Mouse (Mus musculus) kidney, adult 11 months (tissue): ENCODE results near the gene Cflar.
"Not testable (repeated sequence)": the region's sequence is repeated elsewhere in the genome, so short reads cannot be mapped to it uniquely, and the experiment has no call there.

Experiments
- DNase-seq: peaks from one replicate; pipeline ENCODE4 v3.0.0; 2022

The Cflar gene

GRCm38 (mm10) chr1:58728590-58728868 lies 17.2 kb downstream of the Cflar start:
- no peak for DNase-seq

GRCm38 (mm10) chr1:58733636-58734035 lies 22.3 kb downstream of the Cflar start:
- DNase-seq = peak; percentile 74

GRCm38 (mm10) chr1:58734043-58734920 lies 23.0 kb downstream of the Cflar start:
- DNase-seq = peak; percentile 38

- peak; percentile 59 for DNase-seq
Measured at GRCm38 (mm10) chr1:58735962-58736361, 24.7 kb downstream of the Cflar start.

GRCm38 (mm10) chr1:58736968-58737367 lies 25.7 kb downstream of the Cflar start:
- DNase-seq = no peak

GRCm38 (mm10) chr1:58739529-58739928 lies 28.2 kb downstream of the Cflar start:
- DNase-seq = no peak

DNA sequence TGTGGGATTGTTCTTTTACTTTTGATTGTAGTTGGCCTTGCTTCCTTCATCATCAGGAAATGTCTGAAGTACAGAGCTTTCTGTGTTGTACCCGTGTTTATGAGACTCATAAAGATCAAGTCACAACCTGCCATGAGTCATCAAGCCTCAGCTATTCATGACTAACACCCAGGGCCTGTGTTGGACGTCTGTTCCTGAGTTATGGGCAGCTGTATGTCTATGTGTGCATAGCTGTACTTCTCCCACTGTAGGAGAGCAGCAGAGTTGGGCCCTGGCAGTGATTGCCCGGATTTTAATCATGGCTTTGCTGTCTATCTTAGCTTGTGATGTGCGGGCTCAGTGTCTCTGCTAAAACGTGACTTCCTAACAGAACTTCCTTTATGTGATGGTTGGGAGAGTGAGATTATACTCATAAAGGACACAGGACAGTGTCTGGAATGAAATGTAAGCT lies 31.3 kb downstream of the Cflar start:
- DNase-seq = no peak

- DNase-seq = no peak
Measured at GRCm38 (mm10) chr1:58743252-58743651, 31.9 kb downstream of the Cflar start.

DNA sequence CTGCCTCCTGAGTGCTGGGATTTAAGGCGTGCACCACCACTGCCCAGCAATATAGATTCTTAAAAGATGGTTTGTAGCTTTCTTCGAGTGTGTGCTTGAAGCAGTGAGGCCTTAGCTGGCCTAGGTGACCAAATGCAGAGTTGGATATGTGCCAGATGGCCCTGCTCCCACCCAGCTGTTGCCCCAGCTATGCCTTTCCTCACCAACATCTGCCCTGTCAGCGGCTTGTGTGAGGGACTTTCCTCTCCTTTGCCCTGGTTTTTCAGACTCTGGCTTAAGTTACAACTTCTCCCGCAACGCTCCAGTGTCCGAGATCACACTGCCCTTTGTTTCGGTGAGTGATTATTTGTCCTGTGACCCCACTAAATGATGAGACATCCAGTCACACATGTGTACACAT lies 33.3 kb downstream of the Cflar start:
- peak; percentile 87 for DNase-seq

DNA sequence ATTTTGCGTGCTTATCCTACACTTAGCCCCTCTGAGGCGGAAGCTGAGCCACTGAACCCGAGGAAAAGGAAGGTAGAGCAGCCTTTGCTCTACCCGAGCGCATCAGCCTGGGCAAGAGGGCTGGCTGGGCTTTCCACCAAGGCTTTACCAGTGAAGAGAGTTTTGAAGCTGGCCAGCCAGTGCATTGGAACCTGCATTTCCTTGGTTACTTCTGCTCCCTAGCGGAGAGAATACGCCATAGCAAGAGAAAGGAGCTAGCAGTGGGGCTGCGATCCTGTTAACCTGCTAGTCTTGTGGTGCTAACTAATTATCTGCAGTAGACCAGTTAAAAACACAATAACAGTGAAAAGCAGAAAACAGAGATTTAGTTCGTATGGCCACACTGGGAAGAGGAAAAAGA lies 35.6 kb downstream of the Cflar start:
- DNase-seq = peak; percentile 66

DNA sequence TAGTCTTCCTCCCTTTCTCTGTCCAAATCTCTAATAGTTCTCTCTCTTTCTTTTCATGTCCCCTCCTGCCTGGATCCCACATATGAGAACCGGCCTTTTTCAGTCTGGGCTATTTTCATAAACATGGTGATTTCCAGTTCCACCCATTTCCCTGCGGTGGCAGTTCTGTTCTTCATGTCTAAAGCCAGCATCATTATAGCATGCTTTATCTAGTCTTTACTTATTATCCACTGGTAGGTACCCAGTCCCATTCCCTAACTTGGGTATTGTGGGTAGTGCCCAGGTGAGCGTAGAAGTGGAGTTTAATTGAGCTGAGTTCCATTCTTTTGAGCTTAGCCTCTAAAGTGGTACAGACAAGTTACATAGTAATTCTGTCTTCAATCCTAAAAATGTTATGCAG lies 48.1 kb downstream of the Cflar start:
- no peak for DNase-seq

GRCm38 (mm10) chr1:58760581-58760980 lies 49.3 kb downstream of the Cflar start:
- DNase-seq = no peak

DNA sequence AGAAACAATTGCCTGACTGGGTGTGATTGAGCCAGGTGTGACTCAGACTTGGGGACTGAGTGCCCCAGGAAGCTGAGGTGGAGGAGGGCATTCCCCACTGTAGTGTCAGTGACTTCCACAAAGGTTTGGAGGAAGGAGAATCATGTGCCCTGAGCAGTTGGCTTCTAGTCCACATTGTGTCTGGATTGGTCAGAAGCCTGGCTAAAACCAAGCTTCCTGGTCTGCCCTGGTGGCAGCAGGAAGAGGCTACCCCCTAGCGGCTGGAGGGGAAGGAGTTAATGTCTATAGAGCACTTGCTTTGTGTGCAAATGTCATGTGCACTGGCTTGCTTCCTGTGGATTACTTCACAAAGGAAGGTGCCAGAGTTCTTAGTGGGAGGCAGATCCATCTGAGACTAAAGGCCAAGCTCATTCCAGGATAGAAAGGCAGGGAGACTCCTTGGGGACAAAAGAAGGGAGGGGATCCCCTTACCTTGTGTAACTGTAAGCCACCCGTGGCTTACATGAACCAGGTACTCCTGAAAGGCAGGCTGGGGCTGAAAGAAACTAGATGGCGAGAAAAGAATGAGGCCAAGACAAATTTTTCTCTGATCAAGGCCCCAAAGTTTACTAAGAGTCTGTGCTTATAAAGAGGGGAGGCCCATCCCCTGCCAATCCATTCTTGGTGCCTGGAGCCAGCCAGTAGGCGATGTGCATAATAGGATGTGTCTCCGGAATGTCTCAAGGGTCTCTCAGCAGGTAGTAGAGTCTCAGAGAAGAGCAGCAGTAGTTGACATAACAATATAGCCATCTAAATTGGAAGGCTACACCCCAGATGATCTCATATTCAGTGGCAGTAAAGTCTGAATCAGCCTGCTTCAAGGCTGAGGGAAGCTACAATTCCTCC lies 50.3 kb downstream of the Cflar start:
- peak; percentile 51 for DNase-seq

DNA sequence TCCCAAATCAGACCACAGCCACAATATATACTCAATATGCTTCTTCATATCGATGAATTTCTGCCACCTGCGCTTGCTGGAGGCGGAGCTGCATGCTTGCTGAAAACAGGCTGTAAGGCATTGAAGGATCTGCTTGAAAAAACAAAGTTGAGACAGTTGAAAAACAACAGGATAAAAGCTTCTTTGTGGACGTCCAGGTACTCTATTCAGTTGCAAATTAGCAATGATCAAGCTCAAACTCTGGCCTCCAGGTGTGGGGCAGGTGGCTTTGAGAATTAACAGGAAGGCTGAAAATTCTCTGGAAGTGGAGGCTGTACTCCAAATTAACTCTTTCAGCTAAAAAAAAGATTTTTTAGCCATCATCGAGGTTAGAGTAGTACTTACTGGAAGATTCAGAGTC lies 51.3 kb downstream of the Cflar start:
- DNase-seq = no peak

GRCm38 (mm10) chr1:58766446-58766845 lies 55.1 kb downstream of the Cflar start:
- DNase-seq = not testable (repeated sequence)

DNA sequence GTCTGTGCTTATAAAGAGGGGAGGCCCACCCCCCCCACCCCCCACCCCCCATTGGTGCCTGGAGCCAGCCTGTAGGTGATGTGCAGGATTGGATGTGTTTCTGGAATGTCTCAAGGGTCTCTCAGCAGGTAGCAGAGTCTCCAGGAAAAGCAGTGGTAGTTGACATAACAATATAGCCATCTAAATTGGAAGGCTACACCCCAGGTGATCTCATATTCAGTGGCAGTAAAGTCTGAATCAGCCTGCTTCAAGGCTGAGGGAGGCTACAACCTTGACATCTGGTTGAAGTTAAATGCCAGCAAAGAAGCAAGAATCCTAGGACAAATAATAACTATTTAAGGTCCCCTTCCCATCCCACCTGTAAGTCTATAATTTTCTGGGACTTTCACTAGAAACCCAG lies 57.8 kb downstream of the Cflar start:
- DNase-seq = no peak

DNA sequence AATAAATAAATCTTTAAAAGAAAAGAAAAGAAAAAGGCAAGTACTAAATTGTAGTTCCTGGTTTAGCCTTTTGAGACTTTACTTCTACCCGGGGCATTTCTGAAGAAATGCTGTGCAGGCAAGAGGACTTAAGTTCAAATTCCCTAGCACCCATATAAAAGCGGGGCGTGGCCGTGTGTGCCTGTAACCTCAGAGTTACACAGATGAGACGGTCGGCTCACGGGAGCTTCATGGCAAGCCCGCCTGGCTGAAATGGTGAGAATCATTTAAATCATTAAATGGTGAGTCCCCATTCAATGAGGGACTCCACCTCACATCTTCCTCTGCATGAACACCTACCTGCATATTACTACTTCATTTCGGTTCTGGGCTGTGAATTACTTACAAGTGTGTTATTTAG lies 58.4 kb downstream of the Cflar start:
- DNase-seq = no peak

DNA sequence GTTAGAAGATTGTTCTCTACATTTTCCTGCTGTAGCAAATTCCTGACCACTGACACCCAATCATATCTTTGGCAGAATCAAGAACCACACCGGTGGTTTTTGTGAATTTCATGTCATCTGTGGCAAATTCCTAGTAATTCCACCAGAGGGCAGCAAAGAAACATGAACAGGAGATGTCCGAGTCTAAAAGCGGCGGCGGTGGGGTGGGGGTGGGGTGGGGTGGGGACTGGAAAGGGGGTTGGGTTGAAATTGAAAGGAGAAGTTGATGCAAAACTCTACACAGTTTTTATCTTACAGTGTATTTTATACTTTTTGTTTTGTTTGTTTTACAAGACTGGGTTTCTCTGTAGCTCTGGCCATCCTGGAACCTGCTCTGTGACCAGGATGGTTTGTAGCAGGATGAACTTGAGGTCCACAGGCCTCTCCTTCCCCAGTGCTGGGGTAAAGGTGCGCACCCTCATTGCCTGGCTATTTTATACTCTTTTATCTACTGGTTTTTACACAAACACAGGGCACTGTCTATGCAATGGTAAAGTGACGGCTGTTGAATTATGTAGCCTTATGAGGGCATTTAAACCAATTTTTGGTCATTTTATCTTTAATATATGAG lies 58.9 kb downstream of the Cflar start:
- DNase-seq = no peak

- DNase-seq = no peak
Measured at GRCm38 (mm10) chr1:58772084-58772483, 60.8 kb downstream of the Cflar start.

GRCm38 (mm10) chr1:58773280-58773679 lies 62.0 kb downstream of the Cflar start:
- DNase-seq = no peak

GRCm38 (mm10) chr1:58773905-58774304 lies 62.6 kb downstream of the Cflar start:
- DNase-seq = no peak

- DNase-seq = no peak
Measured at GRCm38 (mm10) chr1:58775361-58775760, 64.1 kb downstream of the Cflar start.

DNA sequence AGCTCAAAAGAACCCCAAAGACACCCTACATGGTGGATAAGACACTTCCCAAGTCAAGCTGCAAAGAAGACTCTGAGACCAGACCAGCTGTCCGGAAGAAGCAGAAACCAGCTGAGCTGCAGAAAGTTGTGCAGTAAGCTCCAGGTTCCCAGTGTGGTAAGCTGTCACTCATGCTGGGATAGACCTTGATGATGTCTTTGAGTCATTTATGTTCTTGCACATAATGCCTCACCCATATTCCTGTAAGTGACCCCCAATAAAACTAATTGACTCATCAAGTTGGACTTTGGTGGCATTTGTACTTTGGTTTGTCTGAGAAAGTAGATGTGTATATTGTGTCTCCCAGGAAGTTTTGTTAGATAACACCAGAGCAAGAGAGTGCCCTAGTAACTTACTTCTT lies 66.3 kb downstream of the Cflar start:
- no peak for DNase-seq

DNA sequence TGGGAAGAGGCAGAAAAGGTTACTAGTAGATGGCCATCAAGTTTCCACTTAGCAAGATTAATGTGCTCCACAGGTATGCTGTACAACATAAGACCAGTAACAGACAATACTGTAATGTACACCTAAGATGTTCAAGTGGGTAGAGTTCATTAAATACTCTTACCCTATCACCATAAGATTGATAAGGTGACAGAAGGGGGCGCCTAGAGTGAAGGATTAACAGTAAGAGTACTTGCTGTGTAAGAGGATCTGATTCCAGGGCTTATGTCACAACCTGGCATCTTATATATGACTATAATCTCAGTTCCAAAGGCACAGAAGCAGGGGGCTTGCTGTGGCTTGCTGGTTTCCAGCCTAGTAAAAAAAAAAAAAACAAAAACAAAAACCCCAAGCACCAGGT lies 66.9 kb downstream of the Cflar start:
- DNase-seq = no peak
